ENCODE assay signal across 15 mouse cellular contexts in the genomic region with DNA sequence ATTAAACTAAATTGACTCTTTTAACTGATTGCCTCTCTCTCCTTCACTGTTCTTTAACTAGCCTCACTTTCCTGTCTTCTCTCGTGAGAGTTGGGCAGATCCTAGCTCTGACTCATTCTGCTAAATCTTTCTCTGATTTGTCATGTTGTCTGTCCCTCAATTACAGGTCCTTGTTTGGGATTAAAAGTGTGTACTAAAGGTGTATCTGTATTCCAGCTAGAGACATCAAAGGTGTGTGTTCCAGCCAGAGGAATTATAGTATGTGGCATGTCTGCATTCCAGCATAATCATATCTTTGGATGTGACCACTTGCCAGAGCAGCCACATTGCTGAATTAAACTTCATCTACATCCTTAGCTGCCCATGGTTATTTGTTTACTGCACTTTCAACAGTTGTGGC.
"Had no signal": no experiment of that assay in that cellular context is flagged by ENCODE, and none has a peak within 500 bp of the region (broad histone marks: within the 10 kb centered on the region; RNA-seq: fewer than 3 reads in every experiment).

No protein-coding gene starts in this region.

- H3K27me3 ChIP-seq: limb, embryonic 15.5 days; liver, embryonic 12.5 days; megakaryocyte, embryonic 14.5 days; midbrain, embryonic 13.5 days; midbrain, embryonic 15.5 days; neural tube, embryonic 12.5 days; stomach, embryonic 15.5 days had no signal

- H3K9ac ChIP-seq: limb, embryonic 15.5 days; liver, embryonic 12.5 days; liver, embryonic 14.5 days; midbrain, embryonic 13.5 days; midbrain, embryonic 15.5 days; neural tube, embryonic 12.5 days; stomach, embryonic 15.5 days had no signal

- H3K4me1 ChIP-seq: limb, embryonic 15.5 days; liver, embryonic 12.5 days; megakaryocyte, embryonic 14.5 days; midbrain, embryonic 13.5 days; midbrain, embryonic 15.5 days; neural tube, embryonic 12.5 days; stomach, embryonic 15.5 days had no signal

- H3K36me3 ChIP-seq: limb, embryonic 15.5 days; liver, embryonic 12.5 days; midbrain, embryonic 13.5 days; midbrain, embryonic 15.5 days; neural tube, embryonic 12.5 days; stomach, embryonic 15.5 days had no signal

- H3K4me3 ChIP-seq: limb, embryonic 15.5 days; liver, embryonic 12.5 days; megakaryocyte, embryonic 14.5 days; midbrain, embryonic 13.5 days; midbrain, embryonic 15.5 days; neural tube, embryonic 12.5 days; stomach, embryonic 15.5 days had no signal

- ATAC-seq: liver, embryonic 12.5 days; midbrain, embryonic 13.5 days; midbrain, embryonic 15.5 days had no signal

- H3K27ac ChIP-seq: limb, embryonic 15.5 days; liver, embryonic 12.5 days; liver, embryonic 14.5 days; macrophage; midbrain, embryonic 13.5 days; midbrain, embryonic 15.5 days; neural tube, embryonic 12.5 days; stomach, embryonic 15.5 days; stomach, postnatal 0 days had no signal

- H3K9me3 ChIP-seq: limb, embryonic 15.5 days; liver, embryonic 12.5 days; megakaryocyte, embryonic 14.5 days; midbrain, embryonic 13.5 days; midbrain, embryonic 15.5 days; neural tube, embryonic 12.5 days; stomach, embryonic 15.5 days had no signal

- DNase-seq: right cerebral cortex, postnatal 14 days; thymus, adult 2 months; thymus, postnatal 25 days; thymus, postnatal 4 days had no signal

- H3K4me2 ChIP-seq: limb, embryonic 15.5 days; liver, embryonic 12.5 days; midbrain, embryonic 11.5 days; midbrain, embryonic 13.5 days; midbrain, embryonic 15.5 days; neural tube, embryonic 12.5 days; stomach, embryonic 15.5 days had no signal
